Mouse (Mus musculus): ENCODE measurements around the gene Elk1.

Gene Elk1

GRCm38 (mm10) chrX:20950191-20950880 lies at the start of gene Elk1:
Gene Elk1, minus strand, starts transcription at chrX:20950608.
- in situ Hi-C loops (cut with MboI, MseI), result no loop called here

- in situ Hi-C loops (cut with MboI, MseI), result no loop called here
These were observed 30.5 kb upstream of the Elk1 start for GRCm38 (mm10) chrX:20980901-20981300.

- in situ Hi-C loops (cut with MboI, MseI), result no loop called here
These were observed 11.3 kb upstream of the Elk1 start, which contains the start of gene Uxt for GRCm38 (mm10) chrX:20961477-20962378. Gene Uxt, minus strand, starts transcription at chrX:20962017.

- in situ Hi-C loops (cut with MboI, MseI), result no loop called here
These were observed 4.4 kb downstream of the Elk1 start for GRCm38 (mm10) chrX:20946055-20946454.

GRCm38 (mm10) chrX:20931963-20932362 lies 18.4 kb downstream of the Elk1 start:
- in situ Hi-C loops (cut with MboI, MseI), result no loop called here

GRCm38 (mm10) chrX:20931364-20931763 lies 19.0 kb downstream of the Elk1 start, which contains the start of gene Cfp:
Gene Cfp, minus strand, starts transcription at chrX:20931555.
- in situ Hi-C loops (cut with MboI, MseI), result no loop called here

GRCm38 (mm10) chrX:20929859-20930258 lies 20.5 kb downstream of the Elk1 start:
- in situ Hi-C loops (cut with MboI, MseI), result no loop called here

- in situ Hi-C loops (cut with MboI, MseI), result no loop called here
These were observed 25.4 kb downstream of the Elk1 start for GRCm38 (mm10) chrX:20924976-20925375.

GRCm38 (mm10) chrX:20923506-20923905 lies 26.9 kb downstream of the Elk1 start:
- in situ Hi-C loops (cut with MboI, MseI), result no loop called here

- in situ Hi-C loops (cut with MboI, MseI), result no loop called here
These were observed 29.0 kb downstream of the Elk1 start for GRCm38 (mm10) chrX:20921366-20921765.

GRCm38 (mm10) chrX:20920844-20921364 lies 29.5 kb downstream of the Elk1 start, which contains the start of gene Syn1:
Gene Syn1, minus strand, starts transcription at chrX:20921004.
- in situ Hi-C loops (cut with MboI, MseI), result no loop called here

GRCm38 (mm10) chrX:20920249-20920843 lies 30.1 kb downstream of the Elk1 start:
- in situ Hi-C loops (cut with MboI, MseI), result no loop called here

GRCm38 (mm10) chrX:20915075-20915474 lies 35.3 kb downstream of the Elk1 start:
- in situ Hi-C loops (cut with MboI, MseI), result no loop called here

GRCm38 (mm10) chrX:20913726-20914125 lies 36.7 kb downstream of the Elk1 start:
- in situ Hi-C loops (cut with MboI, MseI), result no loop called here

GRCm38 (mm10) chrX:20910074-20910473 lies 40.3 kb downstream of the Elk1 start:
- in situ Hi-C loops (cut with MboI, MseI), result no loop called here
